Mouse (Mus musculus): ENCODE data around the gene Rae1. TPM values are rescaled to one million over a fixed set of nuclear protein-coding genes. Genes with fewer than 3 reads are reported as not detected.
A peak's percentile ranks its signal among the peaks of the same experiment; 100 is the strongest.

The Rae1 gene
- polyA plus RNA-seq, 1 experiment from 2014 or later, result 163 TPM

GRCm38 (mm10) chr2:173021633-173022055 lies 21.7 kb downstream of the Rae1 start:
- H3K27ac ChIP-seq (replicated peaks), result peak overlapping the region; percentile 68
- H3K9me3 ChIP-seq, result no peaks in the 10 kb centered on the region
- H3K4me1 ChIP-seq, result peaks cover 59% of the 10 kb centered on the region
- peaks cover 12% of the 10 kb centered on the region; the same call in 1 of the 2 replicates for H3K27me3 ChIP-seq
- peak; percentile 79 for ATAC-seq (replicated peaks)
- peak overlapping the region; percentile 64 for H3K4me2 ChIP-seq (replicated peaks)
- peak overlapping the region; percentile 70 for H3K4me3 ChIP-seq
- under 1% methylated on average over 54 of the region's 54 CpGs for WGBS
- H3K9ac ChIP-seq (replicated peaks), result peak overlapping the region; percentile 66
- H3K36me3 ChIP-seq, result no peaks in the 10 kb centered on the region

- peak; percentile 51 for ATAC-seq (replicated peaks)
- H3K36me3 ChIP-seq, result no peaks in the 10 kb centered on the region
- under 1% methylated on average over 47 of the region's 51 CpGs for WGBS
- H3K4me3 ChIP-seq, result peak overlapping the region; percentile 70
- peaks cover 64% of the 10 kb centered on the region for H3K4me1 ChIP-seq
- H3K9ac ChIP-seq (replicated peaks), result peak overlapping the region; percentile 66
- peak overlapping the region; percentile 68 for H3K27ac ChIP-seq (replicated peaks)
- no peaks in the 10 kb centered on the region for H3K9me3 ChIP-seq
- H3K4me2 ChIP-seq (replicated peaks), result peak overlapping the region; percentile 64
- H3K27me3 ChIP-seq, result peaks cover 12% of the 10 kb centered on the region; the same call in 1 of the 2 replicates
Measured at GRCm38 (mm10) chr2:173022056-173022681, 22.3 kb downstream of the Rae1 start.

DNA sequence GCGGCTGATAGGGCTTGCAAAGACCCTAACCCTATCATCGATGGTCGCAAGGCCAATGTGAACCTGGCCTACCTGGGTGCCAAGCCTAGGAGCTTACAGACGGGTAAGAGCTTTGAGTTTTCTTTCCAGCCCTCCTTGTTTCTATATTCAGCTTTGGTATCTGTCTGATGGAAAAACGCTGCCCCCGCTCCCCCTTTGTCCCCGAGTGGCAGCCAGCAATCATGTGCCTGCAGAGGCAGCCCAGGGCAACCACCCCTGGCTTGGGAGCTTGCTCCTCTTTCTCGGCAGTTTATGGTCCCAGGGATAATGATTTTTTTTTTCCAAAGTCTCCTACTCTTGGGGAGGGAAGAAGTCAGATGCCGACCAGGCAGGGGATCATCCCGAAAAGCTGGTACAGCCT lies 22.9 kb downstream of the Rae1 start:
- peaks cover 65% of the 10 kb centered on the region for H3K4me1 ChIP-seq
- WGBS, result 19% methylated on average over 10 of the region's 10 CpGs
- no peak for ATAC-seq (replicated peaks)
- H3K4me2 ChIP-seq (replicated peaks), result peak overlapping the region; percentile 64
- H3K9ac ChIP-seq (replicated peaks), result peak overlapping the region; percentile 66
- peaks cover 12% of the 10 kb centered on the region; the same call in 1 of the 2 replicates for H3K27me3 ChIP-seq
- H3K4me3 ChIP-seq, result peak overlapping the region; percentile 70
- H3K9me3 ChIP-seq, result no peaks in the 10 kb centered on the region
- no peak overlapping the region for H3K27ac ChIP-seq (replicated peaks)
- H3K36me3 ChIP-seq, result no peaks in the 10 kb centered on the region

- Histone ChIP-seq H3K9me3 (no peaks in the 10 kb centered on the region), H3K27ac (replicated peaks) (no peak overlapping the region), H3K9ac (replicated peaks) (peak overlapping the region; percentile 66; the same call in 1 of the 2 replicates), H3K4me3 (peak overlapping the region; percentile 70), H3K36me3 (no peaks in the 10 kb centered on the region), H3K27me3 (peaks cover 12% of the 10 kb centered on the region; the same call in 1 of the 2 replicates), H3K4me1 (peaks cover 68% of the 10 kb centered on the region), H3K4me2 (replicated peaks) (peak overlapping the region; percentile 64)
- no peak for ATAC-seq (replicated peaks)
- WGBS, result 83% methylated on average over 7 of the region's 7 CpGs
Measured at GRCm38 (mm10) chr2:173023371-173023851, 23.5 kb downstream of the Rae1 start.

DNA sequence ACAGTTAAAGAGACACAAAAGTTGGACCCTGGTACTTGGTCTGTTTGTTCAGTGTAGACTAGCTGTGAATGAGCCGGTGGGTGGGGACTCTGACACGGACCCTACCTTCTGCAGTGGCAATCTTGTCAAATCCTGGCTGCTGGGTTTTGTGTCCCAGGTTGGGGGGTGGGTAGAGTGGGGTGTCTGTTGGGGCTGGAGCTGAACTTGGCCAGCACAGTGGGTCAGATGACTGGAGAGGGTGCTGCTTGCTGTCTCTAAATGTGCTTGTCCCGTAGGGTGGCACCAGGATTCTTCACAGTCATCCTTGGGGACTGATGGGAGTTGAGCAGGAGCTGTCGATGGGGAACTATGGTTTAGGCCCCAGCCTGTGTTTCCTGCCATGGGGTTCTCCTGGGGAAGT lies 24.0 kb downstream of the Rae1 start:
- Histone ChIP-seq H3K9ac (replicated peaks) (no peak overlapping the region), H3K27me3 (peaks cover 9% of the 10 kb centered on the region; the same call in 1 of the 2 replicates), H3K4me2 (replicated peaks) (no peak overlapping the region), H3K36me3 (no peaks in the 10 kb centered on the region), H3K27ac (replicated peaks) (no peak overlapping the region), H3K4me1 (peaks cover 68% of the 10 kb centered on the region), H3K9me3 (no peaks in the 10 kb centered on the region), H3K4me3 (peak overlapping the region; percentile 70; the same call in 1 of the 2 replicates)
- 72% methylated on average over 4 of the region's 4 CpGs for WGBS
- ATAC-seq (replicated peaks), result no peak

GRCm38 (mm10) chr2:173024392-173024791 lies 24.5 kb downstream of the Rae1 start:
- no peaks in the 10 kb centered on the region for H3K9me3 ChIP-seq
- no peaks in the 10 kb centered on the region for H3K36me3 ChIP-seq
- no peak overlapping the region for H3K4me3 ChIP-seq
- 74% methylated on average over 8 of the region's 8 CpGs for WGBS
- H3K9ac ChIP-seq (replicated peaks), result no peak overlapping the region
- no peak overlapping the region for H3K4me2 ChIP-seq (replicated peaks)
- H3K4me1 ChIP-seq, result peaks cover 67% of the 10 kb centered on the region
- no peak overlapping the region for H3K27ac ChIP-seq (replicated peaks)
- peaks cover 8% of the 10 kb centered on the region; the same call in 1 of the 2 replicates for H3K27me3 ChIP-seq
- no peak for ATAC-seq (replicated peaks)

DNA sequence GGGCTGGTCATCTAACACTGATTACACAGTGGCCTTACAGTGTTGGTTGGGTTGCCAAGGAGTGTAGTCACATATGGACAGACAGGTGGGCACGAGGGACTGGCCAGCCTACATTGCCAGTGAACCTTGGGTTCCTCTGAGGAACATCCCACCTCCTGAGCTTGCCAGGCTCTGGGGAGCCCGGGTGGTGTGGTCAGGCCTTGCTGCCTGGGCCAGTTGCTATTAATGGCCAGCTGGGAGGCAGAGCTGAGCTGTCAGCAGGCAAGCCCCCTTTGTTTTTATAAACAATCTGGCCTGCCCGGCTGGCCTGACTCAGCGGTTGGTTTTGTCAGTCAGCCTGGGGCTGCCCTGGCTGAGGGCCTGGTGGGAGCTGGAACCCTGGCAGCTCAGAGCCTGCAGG lies 25.0 kb downstream of the Rae1 start:
- no peak for ATAC-seq (replicated peaks)
- Histone ChIP-seq H3K4me3 (no peak overlapping the region), H3K27me3 (peaks cover 8% of the 10 kb centered on the region; the same call in 1 of the 2 replicates), H3K9me3 (no peaks in the 10 kb centered on the region), H3K4me2 (replicated peaks) (no peak overlapping the region), H3K36me3 (no peaks in the 10 kb centered on the region), H3K27ac (replicated peaks) (0 out of 2 replicates have a peak overlapping the region, but pooled peaks have one; percentile 12), H3K4me1 (peaks cover 62% of the 10 kb centered on the region), H3K9ac (replicated peaks) (no peak overlapping the region)
- WGBS, result 16% methylated on average over 4 of the region's 4 CpGs

DNA sequence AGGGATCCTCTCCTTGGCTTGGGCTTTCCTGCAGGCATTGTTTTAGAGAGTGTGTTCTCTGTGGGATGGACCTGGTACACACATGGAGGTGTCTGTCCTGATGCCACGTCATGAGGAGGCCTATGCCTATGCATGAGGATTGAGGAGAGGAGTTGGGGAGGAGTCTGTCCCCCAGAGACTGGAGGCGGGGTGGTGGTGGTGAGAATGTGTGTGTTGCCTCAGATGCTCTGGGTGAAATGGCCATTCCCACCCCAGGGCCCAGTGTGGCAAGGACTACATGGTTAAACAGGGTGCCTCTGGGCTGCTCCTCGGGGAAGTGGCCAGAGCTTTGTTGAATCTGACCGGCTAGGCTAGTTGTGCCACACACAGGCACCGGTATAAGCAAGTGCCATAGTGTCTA lies 26.4 kb downstream of the Rae1 start:
- Histone ChIP-seq H3K4me3 (no peak overlapping the region), H3K4me2 (replicated peaks) (no peak overlapping the region), H3K36me3 (0 out of 2 replicates have a peak, but pooled peaks cover 4% of the 10 kb centered on the region), H3K9ac (replicated peaks) (no peak overlapping the region), H3K27ac (replicated peaks) (no peak overlapping the region), H3K27me3 (no peaks in the 10 kb centered on the region), H3K4me1 (peaks cover 54% of the 10 kb centered on the region), H3K9me3 (no peaks in the 10 kb centered on the region)
- ATAC-seq (replicated peaks), result no peak
- WGBS, result 87% methylated on average over 5 of the region's 5 CpGs

DNA sequence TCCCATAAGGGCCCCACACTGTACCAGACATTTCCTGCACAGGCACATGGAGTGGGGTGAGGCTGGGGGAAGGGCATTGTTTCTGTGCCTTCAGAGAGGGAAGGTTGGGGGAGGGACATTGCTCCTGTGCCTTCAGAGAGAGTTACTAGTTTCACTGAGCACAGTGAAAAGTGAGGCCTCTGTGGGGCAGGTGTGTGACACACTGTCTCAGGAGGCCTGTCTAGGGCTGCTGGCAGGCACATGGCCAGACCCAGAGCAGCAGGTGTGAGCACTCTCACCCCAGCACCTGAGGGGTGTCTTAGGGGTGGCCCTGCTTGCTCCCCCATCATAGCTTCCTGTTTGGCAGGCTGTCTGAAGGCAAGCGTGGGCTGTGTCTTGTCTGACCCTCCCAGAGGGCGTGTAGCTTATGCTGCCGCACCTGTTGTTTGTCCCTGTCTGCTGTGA lies 26.8 kb downstream of the Rae1 start:
- Histone ChIP-seq H3K4me3 (no peak overlapping the region), H3K4me1 (peaks cover 51% of the 10 kb centered on the region), H3K9me3 (no peaks in the 10 kb centered on the region), H3K4me2 (replicated peaks) (no peak overlapping the region), H3K36me3 (0 out of 2 replicates have a peak, but pooled peaks cover 4% of the 10 kb centered on the region), H3K27ac (replicated peaks) (no peak overlapping the region), H3K9ac (replicated peaks) (no peak overlapping the region), H3K27me3 (no peaks in the 10 kb centered on the region)
- no peak for ATAC-seq (replicated peaks)
- 84% methylated on average over 3 of the region's 3 CpGs for WGBS

DNA sequence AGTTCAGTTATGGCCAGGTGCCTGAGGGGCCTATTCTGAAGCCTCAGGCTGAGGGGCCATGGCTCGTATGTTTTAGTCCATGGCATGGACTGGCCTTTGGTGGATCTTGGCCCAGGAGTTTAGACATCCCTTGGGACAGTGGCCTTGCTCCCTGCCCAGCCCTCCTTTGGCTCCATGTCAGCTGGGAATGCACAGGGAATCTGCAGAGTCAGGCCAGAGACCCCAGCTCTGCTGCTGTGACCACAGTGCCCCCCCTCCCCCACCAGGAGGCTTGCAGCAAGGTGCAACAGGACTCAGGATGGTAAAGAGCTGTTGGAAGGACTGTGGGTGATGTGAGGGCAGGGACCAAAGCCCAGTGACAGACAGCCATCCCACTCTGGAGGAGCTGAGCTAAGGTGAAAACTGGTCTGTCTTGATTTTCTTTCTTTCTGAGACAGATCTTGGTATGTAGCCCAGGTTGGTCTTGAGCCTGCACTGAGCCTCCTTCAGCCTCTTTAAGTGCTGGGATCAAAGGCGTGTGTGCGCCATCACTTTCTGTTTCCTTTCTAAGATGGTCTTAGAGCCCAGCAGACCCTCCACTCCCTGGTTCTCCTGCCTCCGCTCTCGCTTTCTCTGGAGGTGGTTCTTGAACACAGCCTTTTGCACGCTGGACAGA lies 27.4 kb downstream of the Rae1 start:
- 93% methylated on average over 6 of the region's 6 CpGs for WGBS
- Histone ChIP-seq H3K4me3 (no peak overlapping the region), H3K36me3 (0 out of 2 replicates have a peak, but pooled peaks cover 8% of the 10 kb centered on the region), H3K4me1 (peaks cover 51% of the 10 kb centered on the region), H3K9ac (replicated peaks) (no peak overlapping the region), H3K9me3 (no peaks in the 10 kb centered on the region), H3K4me2 (replicated peaks) (no peak overlapping the region), H3K27me3 (no peaks in the 10 kb centered on the region), H3K27ac (replicated peaks) (no peak overlapping the region)
- no peak for ATAC-seq (replicated peaks)

DNA sequence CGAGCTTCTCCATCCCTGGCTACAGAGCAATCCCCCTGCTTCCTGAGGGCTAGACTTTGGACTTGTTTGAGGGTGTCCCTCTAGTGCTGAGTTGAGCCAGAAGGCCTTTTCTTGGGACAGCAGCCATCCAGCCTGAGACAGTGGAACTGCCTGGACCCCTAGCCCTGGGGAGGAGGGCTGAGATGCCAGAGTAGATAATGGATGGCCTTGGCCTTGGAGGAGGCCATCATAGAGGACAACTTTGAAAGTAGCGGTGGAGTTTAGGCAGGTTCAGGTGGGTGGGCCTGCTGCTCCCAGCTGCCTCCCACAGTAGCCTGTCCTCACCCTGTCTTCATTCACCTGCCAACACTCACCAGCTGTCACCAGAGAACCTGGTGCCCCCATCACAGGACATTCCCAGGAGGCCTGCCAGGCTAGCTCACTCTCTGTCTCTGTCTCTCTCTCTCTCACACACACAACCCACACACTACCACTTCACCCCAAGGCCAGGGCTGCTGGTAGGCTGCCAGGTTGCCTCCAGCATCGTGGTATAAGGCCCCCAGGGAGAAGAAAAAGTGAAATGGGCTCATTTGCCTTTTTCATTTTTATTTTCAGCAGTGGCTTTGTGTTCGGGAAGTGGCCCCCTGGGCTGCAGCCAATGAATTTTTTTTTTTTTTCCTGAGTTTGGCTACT lies 28.0 kb downstream of the Rae1 start:
- Histone ChIP-seq H3K36me3 (0 out of 2 replicates have a peak, but pooled peaks cover 8% of the 10 kb centered on the region), H3K27ac (replicated peaks) (no peak overlapping the region), H3K4me3 (no peak overlapping the region), H3K4me2 (replicated peaks) (no peak overlapping the region), H3K27me3 (no peaks in the 10 kb centered on the region), H3K4me1 (peaks cover 45% of the 10 kb centered on the region), H3K9me3 (no peaks in the 10 kb centered on the region), H3K9ac (replicated peaks) (no peak overlapping the region)
- ATAC-seq (replicated peaks), result no peak
- WGBS, result 59% methylated on average over 4 of the region's 4 CpGs
